Mouse (Mus musculus) forebrain, embryonic 13.5 days (tissue): Measurements from ENCODE around the gene Ndn. TPM values are rescaled to one million over a fixed set of nuclear protein-coding genes. Genes with fewer than 3 reads are reported as not detected.
A peak's percentile ranks its signal among the peaks of the same experiment; 100 is the strongest.

ENCODE experiments used
- ATAC-seq: fragments of 200-750 bp; cut with Nextera tagmentation; 2 replicates; pipeline ENCODE4 v1.8.0; 2017
- H3K27ac ChIP-seq: fragments of 300-500 bp; sonication (generic); 2 replicates; pipeline ENCODE4 v1.5.1; 2015; ENCODE audit warnings: inconsistent platforms, mild to moderate bottlenecking, moderate library complexity
- H3K27me3 ChIP-seq: fragments of 300-500 bp; sonication (generic); 2 replicates; pipeline ENCODE4 v1.6.1; 2015; ENCODE audit warnings: mild to moderate bottlenecking, inconsistent platforms
- H3K36me3 ChIP-seq: fragments of 300-500 bp; sonication (generic); 2 replicates; pipeline ENCODE4 v1.6.1; 2015; ENCODE audit warnings: mild to moderate bottlenecking, inconsistent platforms; ENCODE audit not compliant: poor library complexity, severe bottlenecking
- H3K4me1 ChIP-seq: fragments of 300-500 bp; sonication (generic); 2 replicates; pipeline ENCODE4 v1.6.1; 2015; ENCODE audit warnings: inconsistent platforms
- H3K4me2 ChIP-seq: fragments of 300-500 bp; sonication (generic); 2 replicates; pipeline ENCODE4 v1.6.1; 2015; ENCODE audit warnings: inconsistent platforms, mild to moderate bottlenecking, moderate library complexity
- H3K4me3 ChIP-seq: fragments of 300-500 bp; sonication (generic); 2 replicates; pipeline ENCODE4 v1.5.1; 2015; ENCODE audit warnings: mild to moderate bottlenecking, inconsistent platforms
- H3K9ac ChIP-seq: fragments of 300-500 bp; sonication (generic); 2 replicates; pipeline ENCODE4 v1.6.1; 2015; ENCODE audit warnings: mild to moderate bottlenecking, inconsistent platforms
- H3K9me3 ChIP-seq: fragments of 300-500 bp; sonication (generic); replicated peaks from 2 replicates; pipeline ENCODE4 v1.6.1; 2016; ENCODE audit warnings: inconsistent platforms
- WGBS: fragments of 180-500 bp; shearing (Covaris S2); methylation state at CpG from one replicate; pipeline ENCODE4 v1.1.7; 2015; 5-methylcytosine and 5-hydroxymethylcytosine counted together
- polyA plus RNA-seq: library from polyadenylated mRNA; unstranded; fragments of >200 nt; fragmentation: Nextera tagmentation; extraction: Ambion mirVana; gene quantifications from 2 replicates; pipeline ENCODE4 v1.2.1, GENCODE M21; 2015

The Ndn gene
- polyA plus RNA-seq, 1 experiment from 2014 or later, result 381 TPM

DNA sequence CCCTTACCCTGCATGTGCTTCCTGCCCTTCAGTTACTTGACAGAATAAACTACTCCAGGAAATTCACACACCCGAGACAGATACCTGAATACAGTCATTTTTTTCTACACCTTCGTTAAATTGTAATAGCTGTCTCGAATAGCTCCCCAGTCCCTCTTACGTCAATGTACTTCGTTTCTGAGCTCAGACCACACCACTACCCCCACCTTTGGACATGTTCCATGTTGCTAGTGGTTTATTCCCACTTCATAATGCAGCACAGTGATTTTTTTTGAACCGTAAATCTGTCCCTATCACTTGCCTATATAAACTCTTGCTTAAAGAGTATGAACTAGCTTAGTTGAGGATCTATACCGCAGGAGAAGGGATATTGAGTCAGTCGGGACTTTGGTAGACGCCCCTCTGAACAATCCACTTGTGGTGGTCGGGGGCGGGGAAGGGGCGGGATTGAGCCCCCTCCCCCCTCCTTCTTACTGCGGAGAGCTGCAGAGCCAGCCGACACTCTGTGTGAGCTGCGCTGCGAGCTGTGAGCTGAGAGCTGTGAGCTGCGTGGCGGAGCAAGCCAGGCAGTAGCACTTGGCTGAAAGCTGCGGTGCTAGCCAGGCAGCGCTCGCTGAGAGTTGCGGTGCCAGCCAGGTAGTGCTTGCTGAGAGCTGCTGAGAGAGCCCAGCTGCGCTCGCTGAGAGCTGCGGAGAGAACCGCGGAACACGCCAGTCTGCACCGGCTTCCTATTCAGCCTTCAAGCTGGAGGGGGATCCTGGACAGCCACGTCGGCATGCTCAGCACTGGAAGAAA, 30.3 kb downstream of the Ndn start, which contains the start of gene Magel2:
Gene Magel2, plus strand, starts transcription at position 501 of the 795 bp plus-strand sequence.
- Histone ChIP-seq H3K36me3 (peaks cover 9% of the 10 kb centered on the region; the same call in 1 of the 2 replicates), H3K4me3 (peak within 1 kb of the TSS; percentile 55), H3K4me1 (0 out of 2 replicates have a peak, but pooled peaks cover 10% of the 10 kb centered on the region), H3K9ac (peak within 1 kb of the TSS; percentile 72), H3K27me3 (no peaks in the 10 kb centered on the region), H3K27ac (peak within 1 kb of the TSS; percentile 79), H3K4me2 (peak within 1 kb of the TSS; percentile 69), H3K9me3 (peaks cover 39% of the 10 kb centered on the region)
- 27% methylated on average over 31 of the region's 31 CpGs for WGBS
- ATAC-seq, result peak; percentile 96

DNA sequence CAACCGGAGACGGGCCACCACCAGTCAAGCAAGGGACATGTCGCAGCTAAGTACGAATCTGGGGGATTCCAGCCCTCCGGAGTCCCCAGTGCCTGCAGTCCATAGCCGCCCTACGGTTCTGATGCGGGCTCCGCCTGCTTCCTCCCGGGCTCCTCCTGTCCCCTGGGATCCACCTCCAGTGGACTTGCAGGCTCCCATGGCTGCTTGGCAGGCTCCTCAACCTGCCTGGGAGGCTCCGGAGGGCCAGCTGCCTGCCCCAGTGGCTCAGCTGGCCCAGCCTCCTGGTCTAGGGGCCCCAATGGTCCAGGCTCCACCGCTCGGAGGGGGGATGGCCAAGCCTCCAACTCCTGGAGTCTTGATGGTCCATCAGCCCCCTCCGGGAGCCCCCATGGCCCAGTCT, 30.9 kb downstream of the Ndn start:
- 33% methylated on average over 14 of the region's 14 CpGs for WGBS
- H3K4me3 ChIP-seq, result peak overlapping the region; percentile 55
- H3K27me3 ChIP-seq, result no peaks in the 10 kb centered on the region
- peaks cover 39% of the 10 kb centered on the region for H3K9me3 ChIP-seq
- peak overlapping the region; percentile 72 for H3K9ac ChIP-seq
- 0 out of 2 replicates have a peak, but pooled peaks cover 10% of the 10 kb centered on the region for H3K4me1 ChIP-seq
- H3K27ac ChIP-seq, result peak overlapping the region; percentile 79
- ATAC-seq, result peak; percentile 52
- H3K36me3 ChIP-seq, result peaks cover 9% of the 10 kb centered on the region; the same call in 1 of the 2 replicates
- H3K4me2 ChIP-seq, result peak overlapping the region; percentile 69

DNA sequence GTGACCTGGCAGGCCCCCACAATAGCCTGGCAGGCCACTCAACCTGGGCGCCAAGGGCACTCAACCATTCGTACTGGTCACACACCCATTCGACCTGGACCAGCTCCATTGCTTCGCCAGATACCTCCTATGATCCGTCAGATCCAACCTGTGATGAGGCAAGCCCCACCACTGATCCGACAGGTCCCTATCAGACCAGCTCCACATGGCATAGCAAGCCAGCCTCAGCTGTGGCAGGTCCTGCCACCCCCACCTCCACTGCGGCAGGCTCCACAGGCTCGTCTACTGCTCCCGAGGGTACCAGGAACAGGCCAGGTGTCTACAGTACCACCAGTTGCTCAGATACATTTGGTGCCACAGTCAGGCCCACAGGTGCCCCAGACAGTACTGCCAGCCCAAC, 32.2 kb downstream of the Ndn start:
- Histone ChIP-seq H3K9me3 (peaks cover 39% of the 10 kb centered on the region), H3K4me3 (peak overlapping the region; percentile 55), H3K4me1 (0 out of 2 replicates have a peak, but pooled peaks cover 10% of the 10 kb centered on the region), H3K27me3 (no peaks in the 10 kb centered on the region), H3K36me3 (peaks cover 9% of the 10 kb centered on the region; the same call in 1 of the 2 replicates), H3K4me2 (peak overlapping the region; percentile 69), H3K27ac (no peak overlapping the region), H3K9ac (peak overlapping the region; percentile 72)
- WGBS, result 90% methylated on average over 9 of the region's 9 CpGs
- no peak for ATAC-seq

DNA sequence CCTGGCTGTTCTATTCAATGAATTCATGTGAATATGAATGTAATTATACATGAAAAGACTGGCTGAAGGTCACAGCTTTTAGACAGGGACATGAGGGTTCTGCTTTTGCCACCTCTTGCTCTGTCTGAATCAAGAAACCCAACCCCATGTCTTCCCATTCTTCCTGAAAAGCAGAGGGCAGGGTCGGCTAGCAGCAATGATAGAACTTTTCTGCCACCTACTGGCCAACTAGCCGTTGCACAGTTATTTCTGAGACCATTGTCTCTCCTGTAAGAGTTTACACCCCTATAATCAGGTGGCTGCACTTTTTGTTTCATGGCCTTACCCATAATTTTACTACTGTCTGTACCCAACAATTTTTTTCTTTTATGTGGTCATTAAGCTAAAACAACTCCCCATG, 36.0 kb downstream of the Ndn start:
- peak; percentile 60 for ATAC-seq
- 12% methylated on average over 2 of the region's 2 CpGs for WGBS
- H3K4me3 ChIP-seq, result no peak overlapping the region

DNA sequence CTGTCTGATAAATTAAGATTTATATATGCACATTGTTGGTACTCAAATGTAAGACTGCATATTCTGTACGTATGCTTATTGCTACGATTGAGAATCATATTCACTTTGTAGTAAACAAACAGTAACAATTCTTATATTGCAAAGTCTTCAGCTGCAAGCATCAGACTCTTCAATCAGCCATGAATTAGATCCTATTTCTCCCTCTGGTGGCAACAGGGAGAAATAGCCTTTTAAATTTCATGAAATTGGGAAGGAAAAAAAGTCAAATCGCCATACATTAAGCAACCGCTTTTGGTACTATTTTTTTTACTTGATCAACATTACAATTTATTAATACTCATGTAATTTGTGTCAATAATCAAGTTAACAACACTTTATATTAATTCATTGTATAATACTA, 41.9 kb downstream of the Ndn start:
- H3K4me2 ChIP-seq, result no peak overlapping the region
- H3K9ac ChIP-seq, result no peak overlapping the region
- H3K4me1 ChIP-seq, result peaks cover 6% of the 10 kb centered on the region; the same call in 1 of the 2 replicates
- no peak overlapping the region for H3K4me3 ChIP-seq
- no peak for ATAC-seq
- no peak overlapping the region for H3K27ac ChIP-seq
- H3K9me3 ChIP-seq, result no peaks in the 10 kb centered on the region
- 48% methylated on average over 4 of the region's 4 CpGs for WGBS
- no peaks in the 10 kb centered on the region for H3K36me3 ChIP-seq
- H3K27me3 ChIP-seq, result no peaks in the 10 kb centered on the region

More for the DNA sequence above, 36.0 kb downstream of the Ndn start:
- Histone ChIP-seq H3K36me3 (peaks cover 9% of the 10 kb centered on the region; the same call in 1 of the 2 replicates), H3K4me2 (no peak overlapping the region), H3K9me3 (peaks cover 34% of the 10 kb centered on the region), H3K27me3 (no peaks in the 10 kb centered on the region), H3K4me1 (0 out of 2 replicates have a peak, but pooled peaks cover 10% of the 10 kb centered on the region), H3K9ac (no peak overlapping the region), H3K27ac (no peak overlapping the region)

DNA sequence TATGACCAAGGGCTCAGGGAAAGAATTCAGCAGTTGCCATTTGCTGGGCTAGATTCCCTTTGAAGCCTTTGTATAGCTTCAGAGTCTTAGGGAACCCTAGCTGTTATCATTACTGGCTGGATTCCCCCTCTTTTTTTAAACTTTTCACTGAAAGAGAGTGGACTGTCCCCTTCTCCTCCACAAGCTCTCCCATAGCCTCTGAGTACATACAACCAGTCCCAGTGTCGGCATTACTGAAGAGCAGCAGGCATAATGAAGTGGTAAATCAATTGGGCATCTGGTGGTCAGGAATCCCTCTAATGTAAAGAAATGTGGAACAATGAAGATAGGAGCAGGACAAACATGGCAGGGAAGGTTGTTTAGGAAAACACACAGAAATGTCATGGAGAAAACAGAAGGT, 45.8 kb downstream of the Ndn start:
- Histone ChIP-seq H3K9ac (no peak overlapping the region), H3K4me3 (no peak overlapping the region), H3K4me1 (peaks cover 6% of the 10 kb centered on the region; the same call in 1 of the 2 replicates), H3K27me3 (no peaks in the 10 kb centered on the region), H3K36me3 (no peaks in the 10 kb centered on the region), H3K9me3 (no peaks in the 10 kb centered on the region), H3K4me2 (no peak overlapping the region), H3K27ac (no peak overlapping the region)
- 23% methylated on average over 1 of the region's 1 CpGs for WGBS
- no peak for ATAC-seq

Other genes starting within 250 kb of the Ndn start
- 16.6 and 22.1 TPM in 2 replicates for gene Magel2, start 30.4 kb downstream of the Ndn start, polyA plus RNA-seq
- gene Mkrn3, start 73.6 kb downstream of the Ndn start, polyA plus RNA-seq, result 21.7 and 25.0 TPM in 2 replicates
- gene Peg12, start 117.9 kb downstream of the Ndn start, polyA plus RNA-seq, result 56.3 and 66.0 TPM in 2 replicates